Mouse (Mus musculus): ENCODE data around the gene Ubqln2. TPM values are rescaled to one million over a fixed set of nuclear protein-coding genes. Genes with fewer than 3 reads are reported as not detected.

The Ubqln2 gene
- 3.1 and 3.6 TPM in 2 replicates for polyA plus RNA-seq (2015; fragmentation: Nextera tagmentation; extraction: Ambion mirVana)

- H3K27me3 ChIP-seq, result no peaks in the 10 kb centered on the region
- H3K36me3 ChIP-seq (replicated peaks), result no peaks in the 10 kb centered on the region
- H3K27ac ChIP-seq (replicated peaks), result peak within 1 kb of the TSS; percentile 80
- H3K9ac ChIP-seq, result peak within 1 kb of the TSS; percentile 63
- WGBS (ENCODE audit: insufficient replicate concordance), result 17% methylated on average over 68 of the region's 76 CpGs
- H3K4me2 ChIP-seq, result peak within 1 kb of the TSS; percentile 79
- no peaks in the 10 kb centered on the region for H3K9me3 ChIP-seq (replicated peaks)
- peak within 1 kb of the TSS; percentile 67 for H3K4me3 ChIP-seq (replicated peaks)
- H3K4me1 ChIP-seq (replicated peaks), result peaks cover 16% of the 10 kb centered on the region
- ATAC-seq (ENCODE audit: insufficient read depth), result peak; percentile 95
These were observed at the start of gene Ubqln2 for GRCm38 (mm10) chrX:153497688-153498516. Gene Ubqln2 (plus strand): TSS chrX:153498227.

DNA sequence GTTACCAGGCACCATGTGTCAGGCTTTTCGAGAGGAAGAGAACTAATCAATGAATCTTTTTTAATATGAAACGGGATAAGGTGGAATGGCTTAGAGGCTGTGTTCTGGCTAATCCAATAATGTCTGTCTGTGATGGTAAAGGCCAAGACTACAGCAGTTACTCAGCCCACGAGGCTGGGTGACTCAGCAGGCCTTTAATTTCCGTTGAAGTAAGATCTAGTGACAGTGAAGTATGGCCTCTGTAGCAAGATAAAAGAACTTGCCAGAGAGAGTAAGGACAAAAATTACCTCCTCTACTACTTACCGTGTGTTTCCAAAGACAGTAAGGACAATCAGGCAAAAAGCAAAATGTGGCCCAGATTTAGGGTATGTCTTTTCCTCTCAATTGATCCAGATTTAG lies 46.1 kb upstream of the Ubqln2 start:
- no peaks in the 10 kb centered on the region for H3K36me3 ChIP-seq (replicated peaks)
- no peak for ATAC-seq (ENCODE audit: insufficient read depth)
- H3K4me2 ChIP-seq, result no peak overlapping the region
- H3K27ac ChIP-seq (replicated peaks), result no peak overlapping the region
- no peaks in the 10 kb centered on the region for H3K27me3 ChIP-seq
- no peaks in the 10 kb centered on the region for H3K4me1 ChIP-seq (replicated peaks)
- H3K9me3 ChIP-seq (replicated peaks), result no peaks in the 10 kb centered on the region
- H3K9ac ChIP-seq, result no peak overlapping the region
- no peak overlapping the region for H3K4me3 ChIP-seq (replicated peaks)
- WGBS (ENCODE audit: insufficient replicate concordance), result 43% methylated on average over 5 of the region's 5 CpGs

- ATAC-seq (ENCODE audit: insufficient read depth), result no peak
- Histone ChIP-seq H3K4me1 (replicated peaks) (no peaks in the 10 kb centered on the region), H3K4me3 (replicated peaks) (no peak overlapping the region), H3K4me2 (no peak overlapping the region), H3K27ac (replicated peaks) (no peak overlapping the region), H3K27me3 (no peaks in the 10 kb centered on the region), H3K9ac (no peak overlapping the region), H3K9me3 (replicated peaks) (no peaks in the 10 kb centered on the region), H3K36me3 (replicated peaks) (no peaks in the 10 kb centered on the region)
- WGBS (ENCODE audit: insufficient replicate concordance), result 60% methylated on average over 8 of the region's 8 CpGs
These were observed 21.2 kb upstream of the Ubqln2 start for GRCm38 (mm10) chrX:153476760-153477248.

DNA sequence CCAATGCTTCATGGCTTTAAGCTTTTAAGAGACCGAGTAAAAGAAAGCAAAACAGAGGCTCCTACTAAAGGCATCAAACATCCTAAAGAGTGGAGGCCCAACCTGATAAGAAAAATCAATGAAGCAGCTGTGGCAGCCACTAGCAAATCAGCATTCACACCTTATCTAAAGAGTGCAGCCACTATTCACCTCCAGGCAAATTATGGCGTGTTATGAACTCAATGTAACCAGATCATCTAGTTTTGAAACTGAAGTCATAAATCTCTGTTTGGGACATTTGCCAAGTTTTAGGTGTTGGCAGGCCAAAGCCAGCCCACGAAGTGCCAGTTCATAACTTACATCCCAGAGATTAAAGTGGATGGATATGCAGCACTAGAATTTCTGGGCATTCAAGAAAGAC lies 5.7 kb upstream of the Ubqln2 start:
- no peaks in the 10 kb centered on the region for H3K27me3 ChIP-seq
- no peaks in the 10 kb centered on the region for H3K9me3 ChIP-seq (replicated peaks)
- no peak for ATAC-seq (ENCODE audit: insufficient read depth)
- H3K4me2 ChIP-seq, result no peak overlapping the region
- no peak overlapping the region for H3K27ac ChIP-seq (replicated peaks)
- no peaks in the 10 kb centered on the region for H3K36me3 ChIP-seq (replicated peaks)
- WGBS (ENCODE audit: insufficient replicate concordance), result 27% methylated on average over 3 of the region's 3 CpGs
- H3K4me1 ChIP-seq (replicated peaks), result no peaks in the 10 kb centered on the region
- H3K9ac ChIP-seq, result no peak overlapping the region
- H3K4me3 ChIP-seq (replicated peaks), result no peak overlapping the region

GRCm38 (mm10) chrX:153498665-153499293 lies 752 bp downstream of the Ubqln2 start:
- WGBS (ENCODE audit: insufficient replicate concordance), result 21% methylated on average over 30 of the region's 30 CpGs
- H3K27me3 ChIP-seq, result no peaks in the 10 kb centered on the region
- no peak for ATAC-seq (ENCODE audit: insufficient read depth)
- H3K36me3 ChIP-seq (replicated peaks), result no peaks in the 10 kb centered on the region
- peak overlapping the region; percentile 63 for H3K9ac ChIP-seq
- peak overlapping the region; percentile 67 for H3K4me3 ChIP-seq (replicated peaks)
- H3K4me1 ChIP-seq (replicated peaks), result peaks cover 16% of the 10 kb centered on the region
- no peaks in the 10 kb centered on the region for H3K9me3 ChIP-seq (replicated peaks)
- no peak overlapping the region for H3K27ac ChIP-seq (replicated peaks)
- H3K4me2 ChIP-seq, result peak overlapping the region; percentile 79

DNA sequence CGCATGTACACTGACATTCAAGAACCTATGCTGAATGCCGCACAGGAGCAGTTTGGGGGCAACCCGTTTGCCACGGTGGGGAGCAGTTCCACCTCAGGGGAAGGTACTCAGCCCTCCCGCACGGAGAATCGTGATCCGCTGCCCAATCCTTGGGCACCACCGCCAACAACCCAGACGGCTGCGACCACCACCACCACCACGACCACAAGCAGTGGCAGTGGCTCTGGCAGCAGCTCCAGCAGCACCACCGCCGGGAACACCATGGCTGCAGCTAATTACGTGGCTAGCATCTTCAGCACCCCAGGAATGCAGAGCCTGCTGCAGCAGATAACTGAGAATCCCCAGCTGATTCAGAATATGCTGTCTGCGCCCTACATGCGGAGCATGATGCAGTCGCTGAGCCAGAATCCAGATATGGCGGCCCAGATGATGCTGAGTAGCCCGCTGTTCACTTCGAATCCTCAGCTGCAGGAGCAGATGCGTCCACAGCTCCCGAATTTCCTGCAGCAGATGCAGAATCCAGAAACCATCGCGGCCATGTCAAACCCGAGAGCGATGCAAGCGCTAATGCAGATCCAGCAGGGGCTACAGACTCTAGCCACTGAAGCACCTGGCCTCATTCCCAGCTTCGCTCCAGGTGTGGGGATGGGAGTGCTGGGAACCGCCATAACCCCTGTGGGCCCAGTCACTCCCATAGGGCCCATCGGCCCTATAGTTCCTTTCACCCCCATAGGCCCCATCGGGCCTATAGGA lies 1.4 kb downstream of the Ubqln2 start:
- Histone ChIP-seq H3K36me3 (replicated peaks) (no peaks in the 10 kb centered on the region), H3K4me3 (replicated peaks) (peak overlapping the region; percentile 67), H3K9me3 (replicated peaks) (no peaks in the 10 kb centered on the region), H3K4me1 (replicated peaks) (peaks cover 16% of the 10 kb centered on the region), H3K27ac (replicated peaks) (no peak overlapping the region), H3K27me3 (no peaks in the 10 kb centered on the region), H3K9ac (no peak overlapping the region), H3K4me2 (peak overlapping the region; percentile 79)
- ATAC-seq (ENCODE audit: insufficient read depth), result no peak
- 46% methylated on average over 32 of the region's 32 CpGs for WGBS (ENCODE audit: insufficient replicate concordance)

- no peak for ATAC-seq (ENCODE audit: insufficient read depth)
- no peaks in the 10 kb centered on the region for H3K36me3 ChIP-seq (replicated peaks)
- H3K27me3 ChIP-seq, result no peaks in the 10 kb centered on the region
- H3K9me3 ChIP-seq (replicated peaks), result no peaks in the 10 kb centered on the region
- H3K4me1 ChIP-seq (replicated peaks), result peaks cover 16% of the 10 kb centered on the region
- H3K4me3 ChIP-seq (replicated peaks), result peak overlapping the region; percentile 67
- WGBS (ENCODE audit: insufficient replicate concordance), result 33% methylated on average over 12 of the region's 12 CpGs
- peak overlapping the region; percentile 79 for H3K4me2 ChIP-seq
- H3K27ac ChIP-seq (replicated peaks), result no peak overlapping the region
- no peak overlapping the region for H3K9ac ChIP-seq
These were observed 2.0 kb downstream of the Ubqln2 start for GRCm38 (mm10) chrX:153500047-153500345.

DNA sequence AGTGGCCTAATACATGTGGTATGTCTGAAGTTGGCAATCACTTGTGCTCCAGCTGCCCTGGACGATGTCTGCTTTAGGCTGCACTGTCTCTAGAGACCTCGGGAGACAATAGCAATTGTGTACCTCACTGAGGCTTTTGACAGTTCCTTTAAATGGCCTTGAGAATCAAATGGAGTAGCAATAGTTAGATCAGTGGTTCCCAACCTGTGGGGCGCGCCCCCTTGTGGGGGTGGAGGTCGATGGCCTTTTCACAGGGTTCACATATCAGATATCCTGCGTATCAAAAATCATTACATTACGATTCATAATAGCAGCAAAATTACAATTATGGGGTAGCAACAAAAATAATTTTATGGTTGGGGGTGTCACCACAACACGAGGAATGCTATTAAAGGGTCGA lies 7.9 kb downstream of the Ubqln2 start:
- H3K9me3 ChIP-seq (replicated peaks), result no peaks in the 10 kb centered on the region
- no peak overlapping the region for H3K9ac ChIP-seq
- 36% methylated on average over 9 of the region's 9 CpGs for WGBS (ENCODE audit: insufficient replicate concordance)
- H3K36me3 ChIP-seq (replicated peaks), result no peaks in the 10 kb centered on the region
- H3K4me1 ChIP-seq (replicated peaks), result no peaks in the 10 kb centered on the region
- no peak for ATAC-seq (ENCODE audit: insufficient read depth)
- no peak overlapping the region for H3K4me2 ChIP-seq
- H3K27me3 ChIP-seq, result no peaks in the 10 kb centered on the region
- no peak overlapping the region for H3K27ac ChIP-seq (replicated peaks)
- no peak overlapping the region for H3K4me3 ChIP-seq (replicated peaks)

DNA sequence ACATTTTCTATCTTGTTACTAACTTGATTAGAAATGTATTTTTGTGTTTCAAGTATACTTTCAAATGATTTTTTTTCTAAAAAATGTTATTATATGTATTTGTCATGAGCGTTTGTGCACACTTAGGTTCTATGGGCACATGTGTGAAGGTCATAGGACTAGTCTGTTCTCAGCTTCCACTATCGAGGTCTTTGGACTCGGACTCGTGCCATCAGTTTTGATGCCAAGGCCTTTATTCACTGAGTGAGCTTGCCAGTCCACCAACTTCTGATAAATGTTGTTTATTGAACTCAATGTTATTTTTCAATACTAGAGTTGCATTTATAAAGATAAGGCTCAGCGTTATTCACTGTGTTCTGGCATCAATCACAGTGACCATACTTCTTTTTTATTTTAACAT lies 17.5 kb downstream of the Ubqln2 start:
- WGBS (ENCODE audit: insufficient replicate concordance), result 62% methylated on average over 5 of the region's 5 CpGs
- no peaks in the 10 kb centered on the region for H3K9me3 ChIP-seq (replicated peaks)
- H3K4me3 ChIP-seq (replicated peaks), result no peak overlapping the region
- no peak overlapping the region for H3K4me2 ChIP-seq
- no peaks in the 10 kb centered on the region for H3K4me1 ChIP-seq (replicated peaks)
- H3K9ac ChIP-seq, result no peak overlapping the region
- no peak for ATAC-seq (ENCODE audit: insufficient read depth)
- no peaks in the 10 kb centered on the region for H3K27me3 ChIP-seq
- no peaks in the 10 kb centered on the region for H3K36me3 ChIP-seq (replicated peaks)
- H3K27ac ChIP-seq (replicated peaks), result no peak overlapping the region

DNA sequence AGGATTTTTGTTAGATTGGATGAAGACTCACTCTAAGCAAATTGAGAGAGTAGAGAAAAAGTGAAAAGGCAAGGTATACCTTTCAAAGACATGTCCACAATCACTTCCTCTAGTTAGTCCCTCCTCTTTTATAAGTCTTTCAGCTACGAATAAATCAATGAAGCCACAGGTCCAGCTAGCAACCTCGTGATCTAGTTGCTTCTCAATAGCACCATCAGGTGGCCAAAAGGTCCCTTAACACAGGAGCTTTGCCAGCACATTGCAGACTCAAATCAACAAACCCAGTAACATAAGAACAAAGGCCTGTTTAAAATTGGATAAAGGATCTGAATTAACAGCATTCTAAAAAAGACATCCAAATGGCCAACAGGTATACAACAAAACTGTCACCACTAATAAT lies 30.4 kb downstream of the Ubqln2 start:
- Histone ChIP-seq H3K27me3 (no peaks in the 10 kb centered on the region), H3K9me3 (replicated peaks) (no peaks in the 10 kb centered on the region), H3K4me1 (replicated peaks) (no peaks in the 10 kb centered on the region), H3K9ac (no peak overlapping the region), H3K36me3 (replicated peaks) (no peaks in the 10 kb centered on the region), H3K4me3 (replicated peaks) (no peak overlapping the region), H3K27ac (replicated peaks) (no peak overlapping the region), H3K4me2 (no peak overlapping the region)
- 19% methylated on average over 2 of the region's 2 CpGs for WGBS (ENCODE audit: insufficient replicate concordance)
- no peak for ATAC-seq (ENCODE audit: insufficient read depth)

Data from liver, embryonic 15.5 days (tissue).